Mouse (Mus musculus) thymus, postnatal 10 days (tissue): ENCODE measurements around the gene Samd11.

Experiments used
- DNase-seq, 2 experiments: peaks; one replicate each; pipeline ENCODE4 v3.0.0; 2021; ENCODE audit warnings: low spot score in 2 of 2

The Samd11 gene

DNA sequence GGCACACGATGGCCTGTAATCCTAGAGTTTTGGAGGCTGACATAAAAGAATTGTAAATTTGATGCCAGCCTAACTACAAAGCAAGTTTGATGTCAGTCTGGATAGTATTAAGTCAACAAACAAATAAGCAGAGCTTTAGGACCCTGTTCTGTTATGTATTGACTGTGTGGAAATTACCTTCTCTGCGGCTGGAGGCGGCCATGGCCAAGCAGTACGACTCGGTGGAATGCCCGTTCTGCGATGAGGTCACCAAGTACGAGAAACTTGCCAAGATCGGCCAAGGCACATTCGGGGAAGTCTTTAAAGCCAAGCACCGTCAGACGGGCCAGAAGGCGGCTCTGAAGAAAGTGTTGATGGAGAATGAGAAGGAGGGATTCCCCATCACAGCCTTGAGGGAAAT, 42.3 kb downstream of the Samd11 start:
- no peak for DNase-seq

DNA sequence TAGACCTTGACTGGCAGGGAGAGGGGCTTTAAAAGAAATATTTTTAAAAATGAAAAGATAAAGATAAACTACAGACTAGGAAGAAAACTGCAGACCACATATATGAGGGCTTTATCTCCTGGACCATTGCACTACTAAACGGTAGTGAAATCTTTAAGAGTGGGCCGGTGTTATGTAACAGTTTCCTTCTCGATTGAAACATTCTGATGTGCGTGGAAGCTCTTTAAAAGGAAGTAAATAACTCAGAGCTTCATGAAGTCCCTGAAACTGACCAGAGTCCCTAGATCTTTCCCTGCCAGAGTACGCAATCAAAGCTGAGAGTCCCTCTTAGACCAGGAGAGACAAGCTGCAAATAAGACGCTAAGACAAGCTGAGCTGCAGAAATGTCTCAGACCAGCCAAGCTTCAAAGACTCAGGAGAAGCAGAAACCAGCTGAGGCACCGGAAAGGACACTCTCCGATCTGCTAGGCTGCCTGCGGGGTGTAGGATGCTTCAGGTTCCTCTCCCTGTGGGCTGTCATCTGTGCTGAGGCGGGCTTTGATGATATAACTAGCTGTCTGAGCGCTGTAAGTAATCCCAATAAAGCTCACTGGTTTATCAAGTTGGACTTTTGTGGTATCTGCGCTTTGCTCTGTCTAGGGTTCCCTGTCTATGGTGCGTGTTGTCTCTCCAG, 45.4 kb downstream of the Samd11 start:
- DNase-seq: no peak

DNA sequence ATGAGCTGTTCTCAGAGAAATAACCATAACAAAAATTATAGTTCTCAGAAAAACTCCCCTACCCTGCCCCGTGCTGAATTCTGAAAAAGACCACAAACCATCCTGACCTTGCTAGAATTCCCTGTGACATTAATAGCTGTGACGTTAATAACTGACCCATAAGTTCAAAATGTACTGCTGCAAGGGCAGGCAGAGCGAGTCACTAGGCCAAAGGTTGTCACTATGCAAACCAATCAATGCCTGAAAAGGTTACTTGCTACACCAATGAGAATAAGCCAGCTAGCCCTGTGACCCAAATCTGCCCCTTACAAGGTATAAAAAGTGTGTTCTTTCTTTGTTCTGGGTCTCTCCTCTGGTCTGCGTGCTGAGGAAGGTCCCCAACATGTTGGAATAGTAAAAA, 46.6 kb downstream of the Samd11 start:
- no peak for DNase-seq

DNA sequence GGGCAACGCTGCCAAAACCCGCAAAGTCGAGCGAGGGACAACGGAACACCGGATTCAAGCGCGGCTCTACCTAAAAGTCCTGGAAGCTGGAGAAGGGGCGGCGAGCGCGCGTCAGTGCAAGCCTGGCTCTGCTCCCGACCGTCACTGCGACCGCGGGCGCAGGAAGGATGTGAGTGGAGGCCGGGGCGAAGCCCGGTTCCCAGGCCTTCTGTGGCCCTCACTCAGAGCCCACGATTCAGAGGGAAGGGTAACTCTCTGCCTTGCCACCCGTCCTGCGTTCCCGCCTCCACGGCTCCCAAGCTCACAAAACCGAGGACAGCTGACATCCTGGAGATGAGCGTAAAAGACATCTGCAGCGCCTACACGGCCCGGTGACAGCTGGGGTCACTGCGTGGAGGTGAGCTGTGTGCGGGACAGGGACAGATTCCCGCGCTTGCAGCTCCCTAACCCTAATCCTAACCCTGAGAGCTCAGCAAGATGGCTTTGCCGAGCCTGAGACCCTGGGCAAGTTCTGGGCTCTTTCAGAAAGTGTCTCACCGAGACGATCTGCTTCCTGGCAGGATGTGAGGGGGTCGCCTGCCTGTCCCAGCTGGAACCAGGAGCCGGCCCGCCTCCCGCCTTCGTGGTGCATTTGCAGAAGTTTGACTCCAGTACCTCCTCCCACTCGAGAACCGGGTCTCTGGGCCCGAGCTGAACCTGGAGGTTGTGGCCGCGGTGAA, 51.9 kb downstream of the Samd11 start:
- DNase-seq: peak; percentile 10 to 20

DNA sequence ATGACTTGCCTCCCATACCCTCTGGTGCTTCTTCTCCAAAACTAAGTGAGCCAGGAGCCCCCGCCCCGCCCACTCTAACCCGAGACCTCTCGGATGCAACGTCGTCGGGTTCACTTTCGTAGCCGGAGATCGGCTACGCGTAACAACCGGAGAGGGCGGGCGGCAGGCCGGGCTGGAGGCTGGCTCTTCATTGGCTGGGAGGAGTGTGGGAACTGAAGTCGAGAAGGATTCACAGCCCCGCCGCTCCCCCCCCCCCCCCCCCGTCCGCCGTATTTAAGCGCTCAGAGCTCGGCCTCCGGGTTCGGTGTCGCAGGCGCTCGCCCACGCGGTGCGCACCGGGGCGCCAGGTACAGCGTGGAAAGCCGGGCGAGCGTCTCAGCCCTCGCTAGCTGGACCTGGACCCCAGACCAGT, 52.5 kb downstream of the Samd11 start, which contains the start of gene AW011738:
Gene AW011738, plus strand, starts transcription at position 304 of the 412 bp plus-strand sequence.
- peak; percentile 64 to 67 for DNase-seq

DNA sequence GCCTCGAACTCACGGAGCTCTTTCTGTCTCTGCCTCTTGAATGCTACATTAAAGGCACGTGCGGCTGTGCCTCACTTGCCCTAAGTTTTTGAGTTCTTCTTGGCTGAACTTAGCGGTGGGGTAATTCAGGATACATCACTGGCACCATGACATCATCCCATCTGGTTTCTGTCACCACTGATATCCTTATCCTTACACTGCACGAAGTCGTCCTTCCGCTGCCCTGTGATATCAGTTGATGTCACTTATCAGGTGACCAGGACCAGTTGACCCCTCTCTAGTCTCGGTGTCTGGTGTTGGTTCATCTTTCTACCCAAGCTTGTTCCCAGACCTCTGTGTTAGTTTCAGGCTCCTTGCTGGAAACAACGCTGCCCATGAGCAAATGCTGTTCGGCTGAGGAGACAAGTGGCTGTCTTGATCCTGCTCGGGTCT, 53.0 kb downstream of the Samd11 start:
- no peak for DNase-seq

DNA sequence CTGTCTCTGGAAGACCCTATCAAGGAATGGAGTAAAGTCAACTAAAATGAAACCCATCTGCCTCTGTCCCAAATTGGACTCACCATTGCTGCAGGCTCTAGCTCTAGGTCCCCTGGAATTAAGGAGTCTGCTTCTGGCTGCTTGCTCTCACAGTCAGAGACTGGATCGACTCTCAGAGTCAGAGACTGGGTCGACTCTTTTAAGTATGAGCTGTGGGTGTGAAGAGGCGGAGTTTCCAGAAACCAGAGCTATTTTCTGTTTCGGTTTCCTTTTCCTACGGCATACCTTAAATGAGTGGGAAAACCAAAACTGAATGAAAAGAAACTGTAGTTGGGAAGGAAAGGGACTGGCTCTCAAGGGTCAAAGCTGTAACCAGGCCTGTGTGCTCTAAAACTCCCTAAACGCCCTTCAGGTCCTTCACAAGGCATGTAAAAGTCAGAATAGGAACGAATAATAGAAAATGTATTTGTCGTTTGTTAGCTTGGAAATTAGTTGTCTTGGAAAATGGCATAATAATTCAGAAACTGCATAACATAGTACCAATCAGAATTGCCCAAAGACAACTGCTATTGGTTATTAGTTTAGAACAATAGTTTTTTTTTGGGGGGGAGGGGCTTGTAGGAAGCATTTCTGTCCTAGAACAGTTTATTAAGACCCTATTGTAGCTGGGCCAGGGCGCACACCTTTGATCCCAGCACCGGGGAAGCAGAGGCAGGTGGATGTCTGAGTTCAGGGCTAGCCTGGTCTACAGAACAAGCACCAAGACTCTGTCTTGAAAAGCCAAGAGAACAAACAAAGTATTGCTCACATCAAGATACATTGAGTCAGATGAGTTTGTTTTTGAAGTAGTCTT, 54.6 kb downstream of the Samd11 start, which contains the start of gene Isg15:
Gene Isg15, minus strand, starts transcription at position 196 of the 853 bp plus-strand sequence.
- peak in 1 of 2 experiments; percentile 28 for DNase-seq

DNA sequence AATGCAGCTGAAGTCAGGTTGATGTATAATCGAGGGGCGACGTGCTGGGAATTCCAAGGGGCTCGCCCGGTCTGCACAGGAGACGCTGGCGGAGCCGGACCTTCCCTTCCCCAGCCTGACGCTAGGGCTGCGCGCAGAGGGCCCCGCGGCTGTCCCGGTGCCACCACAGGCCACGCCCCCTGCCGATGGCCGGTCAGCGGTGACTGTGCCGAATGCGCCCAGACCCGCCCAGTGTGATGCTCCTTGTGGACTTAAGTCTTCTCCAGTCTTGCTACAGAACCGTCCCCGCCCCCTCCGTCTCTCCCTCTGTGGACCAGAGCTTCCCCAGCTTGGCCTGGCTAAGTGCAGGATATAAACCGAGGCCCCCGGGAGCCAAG, 57.6 kb downstream of the Samd11 start:
- DNase-seq: peak; percentile 49 to 64

DNA sequence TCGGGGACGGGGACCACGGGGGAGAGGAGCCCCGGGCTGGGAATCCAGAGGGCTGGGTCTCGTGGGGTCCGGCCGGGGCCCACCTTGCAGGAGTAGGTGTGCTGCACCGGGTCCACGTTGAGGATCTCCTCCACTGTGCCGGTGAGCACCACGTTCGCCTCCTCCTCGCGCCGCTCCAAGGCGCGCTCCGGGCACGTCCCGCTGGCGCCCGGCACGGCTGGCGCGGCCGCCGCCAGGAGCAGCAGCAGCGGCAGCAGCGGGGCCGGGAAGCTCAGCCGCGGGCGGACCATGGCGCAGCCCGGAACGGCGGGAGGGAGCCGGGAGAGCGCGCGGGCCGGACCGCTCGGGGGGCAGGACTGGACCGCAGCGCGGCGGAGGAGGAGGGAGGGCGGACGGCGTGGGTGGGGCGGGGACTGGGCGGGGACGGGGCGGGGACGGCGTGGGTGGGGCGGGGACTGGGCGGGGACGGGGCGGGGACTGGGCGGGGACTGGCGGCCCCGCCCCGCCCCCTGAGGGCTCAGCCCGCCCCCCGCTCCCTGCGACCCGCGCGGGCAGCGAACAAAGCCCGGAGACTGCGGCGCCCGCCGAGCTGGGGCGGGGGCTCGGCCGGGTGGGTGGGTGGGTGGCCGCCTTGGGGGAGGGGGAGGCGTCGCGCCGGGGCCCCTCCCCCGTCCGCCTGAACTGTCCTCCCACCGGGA, 58.2 kb downstream of the Samd11 start, which contains the start of gene Agrn:
Gene Agrn, minus strand, starts transcription at position 358 of the 698 bp plus-strand sequence.
- peak; percentile 43 to 53 for DNase-seq
